Mouse (Mus musculus) liver, adult 2 months (tissue): ENCODE measurements at regions not wholly inside any gene's neighbourhood (a gene's known extent, or its start where the extent isn't known, plus 50 kb on each side); places are given as distances from the start of the nearest gene placed in this dataset.
A peak's percentile ranks its signal among the peaks of the same experiment; 100 is the strongest.

Experiments
- DNase-seq: peaks from one replicate; pipeline ENCODE4 v3.0.0-alpha.2; 2011; ENCODE audit warnings: low read depth, low spot score; ENCODE audit errors: extremely low read depth
- H3K27ac ChIP-seq: fragments of 200-500 bp; replicated peaks from 2 replicates; pipeline ENCODE4 v1.5.1; 2012; ENCODE audit warnings: low read depth, mild to moderate bottlenecking, control low read depth, inconsistent platforms, low read length; ENCODE audit not compliant: insufficient read depth
- H3K27me3 ChIP-seq: fragments of 200-500 bp; 2 replicates; pipeline ENCODE4 v1.6.1; 2012; ENCODE audit warnings: mild to moderate bottlenecking, moderate library complexity, low read length, inconsistent platforms; ENCODE audit not compliant: control insufficient read depth, insufficient read depth
- H3K36me3 ChIP-seq: fragments of 200-500 bp; 2 replicates; pipeline ENCODE4 v1.6.1; 2012; ENCODE audit warnings: low read length, inconsistent platforms; ENCODE audit not compliant: control insufficient read depth, insufficient read depth
- H3K4me1 ChIP-seq: fragments of 200-500 bp; 2 replicates; pipeline ENCODE4 v1.6.1; 2011; ENCODE audit warnings: low read length; ENCODE audit not compliant: control insufficient read depth, insufficient read depth
- H3K4me3 ChIP-seq: fragments of 200-500 bp; 2 replicates; pipeline ENCODE4 v1.5.1; 2011; ENCODE audit warnings: low read depth, mild to moderate bottlenecking, control low read depth, low read length, moderate library complexity; ENCODE audit not compliant: insufficient read depth
- H3K79me2 ChIP-seq: fragments of 200-500 bp; 2 replicates; pipeline ENCODE4 v1.6.1; 2012; ENCODE audit warnings: inconsistent platforms, mild to moderate bottlenecking, low read length, moderate library complexity; ENCODE audit not compliant: control insufficient read depth, insufficient read depth
- H3K9ac ChIP-seq: fragments of 200-500 bp; 2 replicates; pipeline ENCODE4 v1.6.1; 2012; ENCODE audit warnings: low read depth, mild to moderate bottlenecking, control low read depth, inconsistent platforms, low read length
- CTCF ChIP-seq: fragments of 200-500 bp; IDR thresholded peaks from 2 replicates; pipeline ENCODE4 v1.5.1; 2011; ENCODE audit warnings: low read depth, low read length, control low read depth
- POLR2A ChIP-seq: fragments of 200-500 bp; IDR thresholded peaks from 2 replicates; pipeline ENCODE4 v1.6.1; 2011; ENCODE audit warnings: low read length, control low read depth; ENCODE audit not compliant: insufficient read depth; ENCODE audit errors: extremely low read depth
- WGBS: fragments of 180-500 bp; shearing (Covaris S2); methylation state at CpG from one replicate; pipeline ENCODE4 v1.1.7; 2018; 5-methylcytosine and 5-hydroxymethylcytosine counted together

- no peaks in the 10 kb centered on the region for H3K27me3 ChIP-seq
- H3K4me3 ChIP-seq: no peak overlapping the region
- DNase-seq: no peak
- H3K79me2 ChIP-seq: no peaks in the 10 kb centered on the region
- no peak overlapping the region for H3K9ac ChIP-seq
- TF ChIP-seq POLR2A: no peak
- no peak for TF ChIP-seq CTCF
- no peaks in the 10 kb centered on the region for H3K4me1 ChIP-seq
- no peaks in the 10 kb centered on the region for H3K36me3 ChIP-seq
- no peak overlapping the region for H3K27ac ChIP-seq
- WGBS: 79% methylated on average over 3 of the region's 3 CpGs
Measured at GRCm38 (mm10) chr13:16261145-16261544, 249.5 kb downstream of the Inhba start.

- no peaks in the 10 kb centered on the region for H3K79me2 ChIP-seq
- H3K4me3 ChIP-seq: no peak overlapping the region
- TF ChIP-seq POLR2A (no peak), CTCF (no peak)
- peaks cover 24% of the 10 kb centered on the region for H3K4me1 ChIP-seq
- H3K9ac ChIP-seq: no peak overlapping the region
- peak; percentile 78 for DNase-seq
- 24% methylated on average over 3 of the region's 3 CpGs for WGBS
- no peaks in the 10 kb centered on the region for H3K27me3 ChIP-seq
- no peak overlapping the region; the same call in 1 of the 2 replicates for H3K27ac ChIP-seq
- no peaks in the 10 kb centered on the region for H3K36me3 ChIP-seq
Measured at GRCm38 (mm10) chr13:16279974-16280373, 268.3 kb downstream of the Inhba start.

DNA sequence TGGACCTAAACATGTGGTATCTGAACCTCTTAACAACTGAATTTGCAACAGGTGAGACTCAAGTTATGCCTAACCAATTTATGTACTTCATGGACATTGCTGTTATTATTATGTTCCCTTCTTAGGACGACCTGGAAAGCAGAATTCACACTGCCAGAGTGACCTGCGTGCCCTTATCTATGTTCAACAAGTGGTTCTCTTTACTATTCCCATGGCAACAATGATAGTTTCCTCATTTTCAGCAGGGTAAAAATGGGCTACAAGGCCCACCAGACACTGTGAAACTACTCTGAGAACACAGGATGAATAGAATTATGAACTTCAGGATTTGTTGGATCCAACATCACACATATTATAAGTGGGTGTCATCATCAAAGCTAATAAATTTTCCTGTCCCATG lies 269.1 kb downstream of the Inhba start:
- Histone ChIP-seq H3K27me3 (no peaks in the 10 kb centered on the region), H3K36me3 (no peaks in the 10 kb centered on the region), H3K4me3 (no peak overlapping the region), H3K9ac (no peak overlapping the region), H3K4me1 (peaks cover 24% of the 10 kb centered on the region), H3K79me2 (no peaks in the 10 kb centered on the region), H3K27ac (peak overlapping the region; percentile 36; the same call in 1 of the 2 replicates)
- 18% methylated on average over 2 of the region's 2 CpGs for whole genome bisulfite sequencing
- DNase-seq: no peak
- TF ChIP-seq POLR2A: no peak
- no peak for TF ChIP-seq CTCF

DNA sequence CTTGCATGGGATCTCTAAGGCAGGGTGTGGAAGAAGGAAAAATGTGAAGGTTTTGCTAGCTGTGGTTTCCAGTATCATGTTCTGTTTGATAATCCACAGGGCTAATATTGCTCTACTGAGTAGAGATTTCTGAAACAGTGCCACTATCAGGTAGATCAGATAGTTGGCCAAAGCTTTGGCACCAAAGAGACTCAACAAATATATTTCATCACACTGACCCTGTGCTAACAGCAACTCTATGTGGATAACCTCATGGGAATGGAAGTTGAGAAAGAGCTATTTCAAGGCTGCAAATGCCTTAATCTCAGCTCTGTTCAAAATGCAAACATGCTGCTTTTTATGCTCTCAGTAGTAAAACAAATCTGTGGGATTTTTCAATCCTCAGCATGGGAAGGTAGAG lies 270.1 kb downstream of the Inhba start:
- H3K36me3 ChIP-seq: no peaks in the 10 kb centered on the region
- no peak overlapping the region for H3K4me3 ChIP-seq
- no peaks in the 10 kb centered on the region for H3K79me2 ChIP-seq
- H3K27me3 ChIP-seq: no peaks in the 10 kb centered on the region
- H3K27ac ChIP-seq: 0 out of 2 replicates have a peak overlapping the region, but pooled peaks have one; percentile 55
- H3K4me1 ChIP-seq: peaks cover 24% of the 10 kb centered on the region
- H3K9ac ChIP-seq: no peak overlapping the region
- TF ChIP-seq CTCF (no peak), POLR2A (no peak)
- peak; percentile 99 for DNase-seq

GRCm38 (mm10) chr13:16282230-16282629 lies 270.6 kb downstream of the Inhba start:
- Histone ChIP-seq H3K9ac (no peak overlapping the region), H3K27me3 (no peaks in the 10 kb centered on the region), H3K4me1 (peaks cover 24% of the 10 kb centered on the region), H3K4me3 (no peak overlapping the region), H3K27ac (peak overlapping the region; percentile 71), H3K79me2 (no peaks in the 10 kb centered on the region), H3K36me3 (no peaks in the 10 kb centered on the region)
- WGBS: 25% methylated on average over 2 of the region's 2 CpGs
- TF ChIP-seq CTCF (no peak), POLR2A (no peak)
- no peak for DNase-seq

- H3K27me3 ChIP-seq: no peaks in the 10 kb centered on the region
- WGBS: 95% methylated on average over 4 of the region's 4 CpGs
- H3K9ac ChIP-seq: no peak overlapping the region
- TF ChIP-seq CTCF: no peak
- TF ChIP-seq POLR2A: no peak
- no peaks in the 10 kb centered on the region for H3K36me3 ChIP-seq
- no peak for DNase-seq
- H3K79me2 ChIP-seq: no peaks in the 10 kb centered on the region
- H3K4me1 ChIP-seq: peaks cover 24% of the 10 kb centered on the region
- no peak overlapping the region for H3K27ac ChIP-seq
- H3K4me3 ChIP-seq: no peak overlapping the region
Measured at GRCm38 (mm10) chr13:16283336-16283735, 271.7 kb downstream of the Inhba start.
